Mouse (Mus musculus): ENCODE data around the gene Wdr59. TPM values are rescaled to one million over a fixed set of nuclear protein-coding genes. Genes with fewer than 3 reads are reported as not detected.

Gene Wdr59
- polyA plus RNA-seq, 2 experiments, result 1.1 to 2.8 TPM

DNA sequence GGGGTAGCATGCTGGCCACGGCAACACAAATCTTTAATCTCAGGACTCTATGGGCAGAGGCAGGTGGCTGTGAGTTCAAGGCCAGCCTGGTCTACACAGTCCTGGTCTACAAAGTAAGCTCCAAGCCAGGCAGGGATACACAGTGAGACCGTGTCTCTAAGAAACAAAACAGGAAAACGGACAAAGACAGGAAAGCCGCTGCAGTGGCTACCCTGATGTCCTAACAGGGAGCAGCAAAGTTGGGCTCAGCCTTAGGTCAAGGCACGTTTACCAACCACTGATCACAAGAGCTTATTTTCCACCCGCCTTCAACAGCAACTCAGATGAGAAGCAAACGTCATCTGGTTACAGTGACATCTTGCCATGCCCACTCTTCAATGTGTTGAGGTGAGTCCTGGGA is 25.6 kb downstream of the Wdr59 start:
- TF ChIP-seq CTCF (IDR thresholded peaks at IDR 0.05; ENCODE audit: low read depth) (no peak), EP300 (IDR thresholded peaks at IDR 0.05; ENCODE audit: low read depth) (no peak)
- H3K27me3 ChIP-seq (ENCODE audit: control insufficient read depth, insufficient read depth, low read length), result no peaks in the 10 kb centered on the region
- ATAC-seq (ENCODE audit: insufficient read depth), result no peak
- H3K4me3 ChIP-seq (ENCODE audit: insufficient read depth in 1 of 2, low read depth in 2 of 2, low read length in 2 of 2), result no peak overlapping the region
- WGBS (ENCODE audit: insufficient replicate concordance), result 75% methylated on average over 7 of the region's 7 CpGs
- H3K4me1 ChIP-seq (replicated peaks; ENCODE audit: control insufficient read depth in 2 of 2, insufficient read depth in 2 of 2, low read length in 1 of 2), result no peaks in the 10 kb centered on the region
- H3K9me3 ChIP-seq (ENCODE audit: control insufficient read depth, low read length), result no peaks in the 10 kb centered on the region
- no peak overlapping the region for H3K27ac ChIP-seq
- H3K4me2 ChIP-seq (ENCODE audit: low read depth), result no peak overlapping the region
- no peaks in the 10 kb centered on the region; the same call in none of the 2 replicates for H3K36me3 ChIP-seq (replicated peaks; ENCODE audit: control insufficient read depth, insufficient read depth, low read depth)
- no peak for DNase-seq (ENCODE audit: low read depth in 3 of 3, low spot score in 3 of 3)
- H3K9ac ChIP-seq (replicated peaks), result no peak overlapping the region

DNA sequence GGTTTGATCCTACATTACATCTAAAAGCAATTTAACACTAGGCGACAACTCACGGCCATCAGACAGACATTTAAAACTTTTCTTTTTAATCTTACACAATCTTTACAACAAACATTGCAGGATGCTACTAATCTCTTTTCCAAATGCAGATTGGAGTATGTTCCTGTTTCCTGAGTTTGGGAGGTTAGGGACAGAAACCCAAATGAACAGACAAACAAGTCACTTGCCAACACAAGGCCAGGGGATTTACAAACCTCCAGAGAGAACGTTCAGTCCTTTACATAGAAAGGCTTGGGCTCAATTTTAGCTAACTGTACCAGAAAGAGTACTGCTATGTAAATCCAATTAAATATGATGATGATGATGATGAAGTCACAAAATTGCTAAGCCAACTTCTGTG is 28.7 kb downstream of the Wdr59 start:
- H3K27ac ChIP-seq, result no peak overlapping the region
- no peaks in the 10 kb centered on the region for H3K9me3 ChIP-seq (ENCODE audit: control insufficient read depth, low read length)
- H3K27me3 ChIP-seq (ENCODE audit: control insufficient read depth, insufficient read depth, low read length), result no peaks in the 10 kb centered on the region
- H3K4me3 ChIP-seq (ENCODE audit: insufficient read depth in 1 of 2, low read depth in 2 of 2, low read length in 2 of 2), result no peak overlapping the region
- 86% methylated on average over 3 of the region's 3 CpGs for WGBS (ENCODE audit: insufficient replicate concordance)
- ATAC-seq (ENCODE audit: insufficient read depth) (no peak), DNase-seq (ENCODE audit: low read depth in 3 of 3, low spot score in 3 of 3) (no peak)
- H3K4me1 ChIP-seq (replicated peaks; ENCODE audit: control insufficient read depth in 2 of 2, insufficient read depth in 2 of 2, low read length in 1 of 2), result no peaks in the 10 kb centered on the region
- H3K4me2 ChIP-seq (ENCODE audit: low read depth), result no peak overlapping the region
- TF ChIP-seq CTCF (IDR thresholded peaks at IDR 0.05; ENCODE audit: low read depth), result no peak
- no peak for TF ChIP-seq EP300 (IDR thresholded peaks at IDR 0.05; ENCODE audit: low read depth)
- H3K9ac ChIP-seq (replicated peaks), result no peak overlapping the region
- no peaks in the 10 kb centered on the region; the same call in 1 of the 2 replicates for H3K36me3 ChIP-seq (replicated peaks; ENCODE audit: control insufficient read depth, insufficient read depth, low read depth)

GRCm38 (mm10) chr8:111492508-111492907 is 29.4 kb downstream of the Wdr59 start:
- no peak overlapping the region for H3K27ac ChIP-seq
- TF ChIP-seq EP300 (IDR thresholded peaks at IDR 0.05; ENCODE audit: low read depth), result no peak
- no peak for TF ChIP-seq CTCF (IDR thresholded peaks at IDR 0.05; ENCODE audit: low read depth)
- DNase-seq (ENCODE audit: low read depth in 3 of 3, low spot score in 3 of 3), result no peak
- H3K9me3 ChIP-seq (ENCODE audit: control insufficient read depth, low read length), result no peaks in the 10 kb centered on the region
- no peak overlapping the region for H3K4me2 ChIP-seq (ENCODE audit: low read depth)
- no peak overlapping the region for H3K4me3 ChIP-seq (ENCODE audit: insufficient read depth in 1 of 2, low read depth in 2 of 2, low read length in 2 of 2)
- WGBS (ENCODE audit: insufficient replicate concordance), result 73% methylated on average over 9 of the region's 9 CpGs
- ATAC-seq (ENCODE audit: insufficient read depth), result no peak
- no peaks in the 10 kb centered on the region for H3K4me1 ChIP-seq (replicated peaks; ENCODE audit: control insufficient read depth in 2 of 2, insufficient read depth in 2 of 2, low read length in 1 of 2)
- H3K27me3 ChIP-seq (ENCODE audit: control insufficient read depth, insufficient read depth, low read length), result no peaks in the 10 kb centered on the region
- H3K9ac ChIP-seq (replicated peaks), result no peak overlapping the region
- H3K36me3 ChIP-seq (replicated peaks; ENCODE audit: control insufficient read depth, insufficient read depth, low read depth), result no peaks in the 10 kb centered on the region; the same call in 1 of the 2 replicates

DNA sequence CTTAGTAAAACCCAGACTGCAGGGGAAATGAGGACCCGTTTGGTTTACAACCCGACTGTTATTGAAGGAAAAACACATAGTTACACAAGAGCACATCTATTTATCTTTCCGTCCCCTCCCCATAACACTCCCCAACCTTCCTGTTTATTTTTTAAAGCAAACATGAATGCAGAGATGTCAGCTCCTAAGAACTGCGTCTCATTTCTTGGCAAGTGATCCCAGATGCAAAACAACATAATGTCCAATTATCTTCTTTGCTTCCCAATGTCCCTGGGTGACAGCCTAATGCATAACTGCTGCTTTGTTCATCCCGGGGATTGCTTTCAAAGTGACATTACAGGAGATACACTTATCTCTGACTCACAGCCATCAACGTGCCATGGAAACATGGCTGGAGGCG is 30.7 kb downstream of the Wdr59 start:
- H3K27me3 ChIP-seq (ENCODE audit: control insufficient read depth, insufficient read depth, low read length), result no peaks in the 10 kb centered on the region
- no peak overlapping the region for H3K27ac ChIP-seq
- DNase-seq (ENCODE audit: low read depth in 3 of 3, low spot score in 3 of 3) (no peak), ATAC-seq (ENCODE audit: insufficient read depth) (no peak)
- H3K4me3 ChIP-seq (ENCODE audit: insufficient read depth in 1 of 2, low read depth in 2 of 2, low read length in 2 of 2), result no peak overlapping the region
- no peaks in the 10 kb centered on the region for H3K9me3 ChIP-seq (ENCODE audit: control insufficient read depth, low read length)
- H3K9ac ChIP-seq (replicated peaks), result no peak overlapping the region
- 65% methylated on average over 7 of the region's 7 CpGs for WGBS (ENCODE audit: insufficient replicate concordance)
- no peaks in the 10 kb centered on the region for H3K36me3 ChIP-seq (replicated peaks; ENCODE audit: control insufficient read depth, insufficient read depth, low read depth)
- no peaks in the 10 kb centered on the region for H3K4me1 ChIP-seq (replicated peaks; ENCODE audit: control insufficient read depth in 2 of 2, insufficient read depth in 2 of 2, low read length in 1 of 2)
- no peak for TF ChIP-seq EP300 (IDR thresholded peaks at IDR 0.05; ENCODE audit: low read depth)
- TF ChIP-seq CTCF (IDR thresholded peaks at IDR 0.05; ENCODE audit: low read depth), result no peak
- H3K4me2 ChIP-seq (ENCODE audit: low read depth), result no peak overlapping the region

GRCm38 (mm10) chr8:111490034-111490591 is 31.8 kb downstream of the Wdr59 start:
- H3K27me3 ChIP-seq (ENCODE audit: control insufficient read depth, insufficient read depth, low read length), result no peaks in the 10 kb centered on the region
- no peaks in the 10 kb centered on the region for H3K9me3 ChIP-seq (ENCODE audit: control insufficient read depth, low read length)
- H3K27ac ChIP-seq, result no peak overlapping the region
- no peaks in the 10 kb centered on the region for H3K4me1 ChIP-seq (replicated peaks; ENCODE audit: control insufficient read depth in 2 of 2, insufficient read depth in 2 of 2, low read length in 1 of 2)
- H3K9ac ChIP-seq (replicated peaks), result no peak overlapping the region
- no peak overlapping the region for H3K4me2 ChIP-seq (ENCODE audit: low read depth)
- H3K36me3 ChIP-seq (replicated peaks; ENCODE audit: control insufficient read depth, insufficient read depth, low read depth), result no peaks in the 10 kb centered on the region
- WGBS (ENCODE audit: insufficient replicate concordance), result 88% methylated on average over 10 of the region's 10 CpGs
- TF ChIP-seq CTCF (IDR thresholded peaks at IDR 0.05; ENCODE audit: low read depth), result no peak
- TF ChIP-seq EP300 (IDR thresholded peaks at IDR 0.05; ENCODE audit: low read depth), result no peak
- DNase-seq (ENCODE audit: low read depth in 3 of 3, low spot score in 3 of 3) (no peak), ATAC-seq (ENCODE audit: insufficient read depth) (no peak)
- no peak overlapping the region for H3K4me3 ChIP-seq (ENCODE audit: insufficient read depth in 1 of 2, low read depth in 2 of 2, low read length in 2 of 2)

Data from liver, embryonic 14.5 days (tissue).